Mouse (Mus musculus) forebrain, embryonic 16.5 days (tissue): Measurements from ENCODE around the gene Frmd8. TPM values are rescaled to one million over a fixed set of nuclear protein-coding genes. Genes with fewer than 3 reads are reported as not detected.
"Not testable (repeated sequence)": the region's sequence is repeated elsewhere in the genome, so short reads cannot be mapped to it uniquely, and the experiment has no call there.

Experiments used
- ATAC-seq: fragments of 200-750 bp; cut with Nextera tagmentation; 2 replicates; pipeline ENCODE4 v1.8.0; 2017; ENCODE audit warnings: mild to moderate bottlenecking, moderate library complexity
- H3K27ac ChIP-seq: fragments of 300-500 bp; sonication (generic); 2 replicates; pipeline ENCODE4 v1.5.1; 2014; ENCODE audit warnings: low read length, control low read depth
- H3K27me3 ChIP-seq: fragments of 300-500 bp; sonication (generic); replicated peaks from 2 replicates; pipeline ENCODE4 v1.6.1; 2014; ENCODE audit warnings: low read length; ENCODE audit not compliant: control insufficient read depth, insufficient read depth
- H3K36me3 ChIP-seq: fragments of 300-500 bp; sonication (generic); 2 replicates; pipeline ENCODE4 v1.6.1; 2014; ENCODE audit not compliant: control insufficient read depth, insufficient read depth
- H3K4me1 ChIP-seq: fragments of 300-500 bp; sonication (generic); replicated peaks from 2 replicates; pipeline ENCODE4 v1.6.1; 2014; ENCODE audit warnings: low read length; ENCODE audit not compliant: control insufficient read depth, insufficient read depth
- H3K4me2 ChIP-seq: fragments of 300-500 bp; sonication (generic); 2 replicates; pipeline ENCODE4 v1.6.1; 2014; ENCODE audit warnings: mild to moderate bottlenecking, low read length, control low read depth
- H3K4me3 ChIP-seq: fragments of 300-500 bp; sonication (generic); replicated peaks from 2 replicates; pipeline ENCODE4 v1.5.1; 2014; ENCODE audit warnings: mild to moderate bottlenecking, low read length, control low read depth
- H3K9ac ChIP-seq: fragments of 300-500 bp; sonication (generic); replicated peaks from 2 replicates; pipeline ENCODE4 v1.6.1; 2014; ENCODE audit warnings: low read depth, low read length, control low read depth
- H3K9me3 ChIP-seq: fragments of 300-500 bp; sonication (generic); 2 replicates; pipeline ENCODE4 v1.6.1; 2016; ENCODE audit warnings: low read length; ENCODE audit not compliant: control insufficient read depth
- WGBS: fragments of 180-500 bp; shearing (Covaris S2); extraction: QIAGEN DNeasy Blood & Tissue Kit; methylation state at CpG from one replicate; pipeline ENCODE4 v1.1.7; 2014; 5-methylcytosine and 5-hydroxymethylcytosine counted together
- polyA plus RNA-seq: library from polyadenylated mRNA; unstranded; fragments of >200 nt; fragmentation: Nextera tagmentation; extraction: Ambion mirVana; gene quantifications from 2 replicates; pipeline ENCODE4 v1.2.1, GENCODE M21; 2015

Frmd8 gene
- polyA plus RNA-seq, 1 experiment from 2014 or later: 21.5 TPM

DNA sequence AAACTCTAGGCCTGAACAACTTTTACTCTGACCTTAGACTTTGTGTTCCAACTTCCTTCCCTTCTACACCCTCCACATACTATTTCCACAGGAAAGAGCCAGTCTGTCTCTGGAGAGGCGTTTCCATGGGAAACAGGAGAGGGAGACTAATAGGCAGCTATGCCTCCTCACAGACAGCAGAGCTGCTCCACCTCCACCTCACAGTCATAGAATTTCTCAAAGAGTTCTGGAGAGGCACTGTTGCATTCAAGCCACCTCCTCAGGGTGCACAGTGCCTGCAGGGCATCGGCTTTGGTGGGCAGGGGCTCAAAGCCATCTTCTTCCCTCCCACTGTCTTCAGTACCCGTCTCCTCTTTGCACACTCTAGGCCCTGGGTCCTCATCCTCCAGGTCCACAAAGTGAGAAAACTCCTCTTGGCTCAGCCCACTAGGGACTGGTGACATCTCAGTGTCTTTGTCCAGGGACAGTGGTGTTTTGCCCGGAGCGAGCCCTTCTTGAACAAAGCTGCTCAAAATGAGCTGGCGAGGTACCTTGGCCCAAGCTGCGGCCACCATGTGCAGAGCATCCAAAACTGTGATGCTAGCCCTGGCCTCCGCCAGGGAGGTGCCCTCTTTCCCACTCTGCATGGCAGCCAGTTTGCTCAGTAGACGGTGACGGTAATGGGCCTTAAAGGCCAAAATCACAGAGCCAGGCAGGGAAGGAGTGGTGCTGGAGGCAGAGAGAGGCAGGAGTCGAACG is 16.6 kb upstream of the Frmd8 start:
- 89% methylated on average over 12 of the region's 12 CpGs for WGBS
- no peak overlapping the region for H3K27ac ChIP-seq
- H3K36me3 ChIP-seq: peaks cover 6% of the 10 kb centered on the region; the same call in 1 of the 2 replicates
- ATAC-seq: no peak
- no peak overlapping the region for H3K4me2 ChIP-seq
- H3K27me3 ChIP-seq: no peaks in the 10 kb centered on the region
- no peaks in the 10 kb centered on the region for H3K9me3 ChIP-seq
- no peak overlapping the region for H3K4me3 ChIP-seq
- peaks cover 25% of the 10 kb centered on the region for H3K4me1 ChIP-seq
- H3K9ac ChIP-seq: no peak overlapping the region

DNA sequence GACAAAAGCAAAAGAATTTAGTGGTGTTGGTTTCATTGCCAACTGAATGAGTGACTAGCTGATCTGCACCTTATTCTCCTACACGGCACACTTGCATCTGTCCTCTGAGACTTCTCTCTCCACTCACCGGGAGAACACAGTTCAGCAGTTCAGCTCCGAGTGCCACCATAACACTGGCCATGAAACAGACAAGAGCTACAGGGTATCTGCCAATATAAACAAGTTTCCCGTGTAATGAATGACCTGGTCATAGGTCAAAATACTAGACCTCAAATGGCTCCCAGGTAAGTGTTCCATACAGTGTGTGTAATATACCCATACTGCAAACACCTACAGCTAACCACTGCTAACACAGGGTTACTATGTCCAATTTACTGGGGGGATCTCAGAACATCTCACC is 14.1 kb upstream of the Frmd8 start:
- Histone ChIP-seq H3K9me3 (no peaks in the 10 kb centered on the region), H3K4me1 (peaks cover 23% of the 10 kb centered on the region), H3K4me2 (no peak overlapping the region), H3K27me3 (no peaks in the 10 kb centered on the region), H3K27ac (no peak overlapping the region), H3K4me3 (no peak overlapping the region), H3K9ac (no peak overlapping the region), H3K36me3 (no peaks in the 10 kb centered on the region)
- 78% methylated on average over 4 of the region's 4 CpGs for WGBS
- no peak for ATAC-seq

DNA sequence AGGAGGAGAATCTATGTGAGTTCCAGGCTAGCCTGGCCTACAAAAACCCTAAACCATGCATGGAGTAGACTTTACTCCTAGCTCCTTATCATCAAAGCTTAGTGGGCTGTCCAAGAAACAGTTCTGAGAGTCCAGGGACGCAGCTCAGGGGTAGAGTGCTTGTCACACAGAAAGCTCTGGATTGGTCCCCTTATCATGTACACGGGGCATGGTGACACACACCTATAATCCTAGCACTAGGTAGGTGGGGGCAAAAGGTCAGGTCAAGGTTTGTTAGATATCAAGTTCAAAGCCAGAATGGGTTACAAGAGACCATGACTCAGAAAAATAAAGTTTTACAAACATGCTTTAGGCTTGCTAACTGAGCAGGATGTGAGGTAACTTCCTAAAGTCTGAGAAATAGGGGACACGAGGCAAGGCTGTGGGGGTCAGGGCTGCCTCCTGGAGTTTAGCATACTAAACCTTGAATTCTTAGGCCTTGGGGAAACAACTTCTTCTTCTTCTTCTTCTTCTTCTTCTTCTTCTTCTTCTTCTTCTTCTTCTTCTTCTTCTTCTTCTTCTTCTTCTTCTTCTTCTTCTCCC is 12.3 kb upstream of the Frmd8 start:
- Histone ChIP-seq H3K27me3 (no peaks in the 10 kb centered on the region), H3K27ac (no peak overlapping the region), H3K9me3 (no peaks in the 10 kb centered on the region), H3K4me2 (no peak overlapping the region), H3K4me3 (no peak overlapping the region), H3K36me3 (no peaks in the 10 kb centered on the region), H3K9ac (no peak overlapping the region), H3K4me1 (peaks cover 10% of the 10 kb centered on the region)
- WGBS: 84% methylated on average over 3 of the region's 3 CpGs
- no peak for ATAC-seq

DNA sequence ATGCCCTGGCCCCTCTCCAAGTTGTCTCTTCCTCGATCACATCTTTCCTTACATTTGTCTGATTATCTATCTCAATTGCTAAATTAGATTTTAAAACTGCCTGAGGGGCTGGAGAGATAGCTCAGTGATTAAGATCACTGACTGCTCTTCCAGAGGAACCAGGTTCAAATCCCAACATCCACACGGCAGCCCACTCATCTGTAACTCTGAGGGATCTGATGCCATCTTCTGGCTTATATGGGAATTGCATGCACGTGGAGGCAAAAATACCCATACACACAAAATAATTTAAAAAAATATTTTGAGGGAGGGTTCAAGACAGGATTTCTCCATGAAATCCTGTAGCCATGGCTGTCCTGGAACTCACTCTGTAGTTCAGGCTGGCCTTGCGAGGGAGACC is 10.8 kb upstream of the Frmd8 start:
- no peaks in the 10 kb centered on the region for H3K36me3 ChIP-seq
- no peak overlapping the region for H3K4me3 ChIP-seq
- H3K9ac ChIP-seq: no peak overlapping the region
- no peaks in the 10 kb centered on the region for H3K4me1 ChIP-seq
- no peaks in the 10 kb centered on the region for H3K9me3 ChIP-seq
- ATAC-seq: no peak
- H3K27ac ChIP-seq: no peak overlapping the region
- H3K4me2 ChIP-seq: no peak overlapping the region
- H3K27me3 ChIP-seq: no peaks in the 10 kb centered on the region
- WGBS: 60% methylated on average over 4 of the region's 4 CpGs

DNA sequence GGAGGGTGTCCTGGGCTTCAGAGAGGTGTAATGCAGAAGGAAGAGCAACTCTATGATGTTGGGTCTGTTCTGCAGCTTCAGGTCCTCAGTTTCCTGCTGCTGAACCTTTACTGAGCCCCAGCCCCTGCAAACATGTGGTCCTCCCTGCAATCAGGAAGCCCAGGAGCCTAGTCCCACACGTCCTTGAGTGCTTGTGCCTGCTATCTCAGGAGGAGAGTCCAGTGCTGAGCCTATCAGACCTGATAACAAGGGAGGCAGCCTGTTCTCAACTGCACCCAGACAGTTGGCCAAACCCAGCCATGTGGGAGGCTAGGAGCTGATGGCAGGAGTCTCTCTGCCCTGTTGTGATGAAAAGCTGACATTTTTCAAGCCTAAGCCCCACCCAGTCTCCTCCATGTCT is 8.9 kb upstream of the Frmd8 start:
- no peak overlapping the region for H3K4me2 ChIP-seq
- H3K9me3 ChIP-seq: no peaks in the 10 kb centered on the region
- WGBS: 72% methylated on average over 1 of the region's 1 CpGs
- no peak overlapping the region for H3K9ac ChIP-seq
- H3K27ac ChIP-seq: no peak overlapping the region
- H3K27me3 ChIP-seq: no peaks in the 10 kb centered on the region
- H3K36me3 ChIP-seq: no peaks in the 10 kb centered on the region
- no peaks in the 10 kb centered on the region for H3K4me1 ChIP-seq
- no peak for ATAC-seq
- no peak overlapping the region for H3K4me3 ChIP-seq

DNA sequence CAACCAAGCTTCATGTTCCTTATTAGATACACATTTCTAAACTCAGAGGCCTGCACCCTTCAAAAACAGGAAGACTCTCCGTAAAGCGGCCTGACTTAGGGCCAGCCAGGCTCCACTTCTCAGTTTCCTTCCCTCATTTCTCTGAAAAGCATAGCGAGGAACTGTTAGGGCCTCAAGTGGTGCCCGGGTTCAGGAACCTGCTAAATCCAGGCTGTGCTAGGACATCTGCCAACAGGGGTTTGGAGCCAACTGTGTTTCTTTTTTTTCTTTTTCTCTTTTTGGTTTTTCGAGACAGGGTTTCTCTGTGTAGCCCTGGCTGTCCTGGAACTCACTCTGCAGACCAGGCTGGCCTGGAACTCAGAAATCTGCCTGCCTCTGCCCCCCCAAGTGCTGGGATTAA is 7.0 kb upstream of the Frmd8 start:
- not testable (repeated sequence) for H3K36me3 ChIP-seq, H3K27ac ChIP-seq, H3K4me3 ChIP-seq, H3K4me1 ChIP-seq, ATAC-seq, H3K9me3 ChIP-seq, H3K4me2 ChIP-seq, H3K27me3 ChIP-seq, H3K9ac ChIP-seq
- 83% methylated on average over 5 of the region's 5 CpGs for WGBS

DNA sequence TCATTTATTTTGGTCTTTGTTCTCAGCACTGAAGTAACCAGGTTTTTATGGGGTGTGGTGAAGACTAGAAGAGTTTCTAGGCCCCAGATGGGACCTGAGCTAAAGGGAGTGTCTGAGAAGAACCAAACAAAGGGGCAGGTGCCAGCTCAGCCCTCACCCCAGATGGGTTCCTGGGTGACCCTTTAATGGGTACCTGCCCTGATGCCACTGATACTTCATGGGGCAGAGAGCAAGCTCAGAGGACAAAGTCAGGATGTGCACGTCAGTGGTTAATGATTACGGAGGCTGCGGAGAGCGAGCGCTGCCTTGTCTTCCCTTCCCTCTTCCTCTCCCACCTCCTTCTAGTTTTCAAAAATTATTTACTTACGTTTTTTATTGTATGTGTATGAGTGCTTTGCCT is 6.1 kb upstream of the Frmd8 start:
- WGBS: 95% methylated on average over 6 of the region's 6 CpGs

DNA sequence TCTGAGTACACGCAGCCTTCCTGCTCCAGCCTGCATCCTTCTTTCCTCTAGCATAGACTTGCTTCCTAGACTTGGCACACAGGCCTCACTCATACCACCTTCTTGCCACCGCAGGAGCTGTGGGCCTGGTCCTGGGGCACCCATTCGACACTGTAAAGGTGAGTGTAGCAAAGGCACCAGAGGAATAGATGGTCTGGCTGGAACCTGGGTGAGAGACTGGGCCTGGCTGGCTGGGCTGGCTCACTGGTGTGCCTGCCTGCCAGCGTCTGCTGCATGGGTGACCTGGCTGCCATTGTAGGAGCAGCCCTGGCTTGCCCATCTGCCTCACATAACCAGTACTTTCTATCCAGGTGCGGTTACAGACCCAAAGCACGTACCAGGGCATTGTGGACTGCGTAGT is 4.7 kb upstream of the Frmd8 start:
- no peaks in the 10 kb centered on the region for H3K27me3 ChIP-seq
- no peaks in the 10 kb centered on the region for H3K36me3 ChIP-seq
- H3K9me3 ChIP-seq: no peaks in the 10 kb centered on the region
- no peak overlapping the region for H3K27ac ChIP-seq
- H3K9ac ChIP-seq: no peak overlapping the region
- no peak for ATAC-seq
- H3K4me3 ChIP-seq: no peak overlapping the region
- peaks cover 5% of the 10 kb centered on the region for H3K4me1 ChIP-seq
- 90% methylated on average over 7 of the region's 7 CpGs for WGBS
- no peak overlapping the region for H3K4me2 ChIP-seq

More for the DNA sequence above, 6.1 kb upstream of the Frmd8 start:
- no peaks in the 10 kb centered on the region for H3K36me3 ChIP-seq
- no peak overlapping the region for H3K4me3 ChIP-seq
- no peak for ATAC-seq
- no peaks in the 10 kb centered on the region for H3K9me3 ChIP-seq
- H3K4me2 ChIP-seq: no peak overlapping the region
- H3K4me1 ChIP-seq: no peaks in the 10 kb centered on the region; the same call in 1 of the 2 replicates
- no peaks in the 10 kb centered on the region for H3K27me3 ChIP-seq
- H3K9ac ChIP-seq: no peak overlapping the region
- H3K27ac ChIP-seq: no peak overlapping the region

DNA sequence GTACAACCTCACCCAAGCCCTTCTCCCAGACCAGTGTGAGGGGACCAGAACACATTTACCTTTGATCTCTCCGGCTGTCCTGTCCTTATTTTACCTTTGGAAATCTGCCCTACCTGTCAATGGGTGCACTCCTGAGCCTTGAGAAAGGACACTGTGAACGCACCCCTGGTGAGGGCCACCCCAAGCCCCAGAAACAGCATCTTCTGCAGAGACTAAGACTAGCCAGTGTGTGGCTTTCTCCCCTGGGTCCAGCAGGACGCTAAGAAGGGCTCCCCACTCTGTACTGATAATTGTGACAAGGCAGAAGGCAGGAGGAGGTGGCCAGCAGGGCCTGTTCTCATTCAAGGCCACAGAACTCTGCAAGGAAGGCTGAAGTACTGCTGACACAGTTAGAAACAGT is 3.8 kb upstream of the Frmd8 start:
- Histone ChIP-seq H3K4me2 (no peak overlapping the region), H3K4me1 (peaks cover 13% of the 10 kb centered on the region), H3K27me3 (no peaks in the 10 kb centered on the region), H3K9me3 (no peaks in the 10 kb centered on the region), H3K27ac (no peak overlapping the region), H3K9ac (no peak overlapping the region), H3K36me3 (no peaks in the 10 kb centered on the region), H3K4me3 (no peak overlapping the region)
- 82% methylated on average over 3 of the region's 3 CpGs for WGBS
- no peak for ATAC-seq
